Mouse (Mus musculus): Measurements from ENCODE around the gene Hyal1.

The Hyal1 gene

GRCm38 (mm10) chr9:107551117-107551889, 25.4 kb upstream of the Hyal1 start, which contains the start of gene Rassf1:
TSS of gene Rassf1 (plus strand) at chr9:107551555.
- DNase-seq = peak; percentile 82

- no peak for DNase-seq
These were observed 24.8 kb upstream of the Hyal1 start for GRCm38 (mm10) chr9:107551890-107552355.

- DNase-seq = no peak
These were observed 23.9 kb upstream of the Hyal1 start for GRCm38 (mm10) chr9:107552690-107553393.

- peak; percentile 46 for DNase-seq
These were observed 23.0 kb upstream of the Hyal1 start for GRCm38 (mm10) chr9:107553541-107554318.

GRCm38 (mm10) chr9:107554319-107554825, 22.4 kb upstream of the Hyal1 start:
- DNase-seq = peak; percentile 96

GRCm38 (mm10) chr9:107555031-107555457, 21.7 kb upstream of the Hyal1 start:
- DNase-seq = peak; percentile 86

- no peak for DNase-seq
These were observed 21.0 kb upstream of the Hyal1 start for GRCm38 (mm10) chr9:107555701-107556100.

- DNase-seq = no peak
These were observed 20.4 kb upstream of the Hyal1 start for GRCm38 (mm10) chr9:107556346-107556745.

GRCm38 (mm10) chr9:107563029-107563581, 13.6 kb upstream of the Hyal1 start, which contains the start of gene Tusc2:
TSS of gene Tusc2 (plus strand) at chr9:107563255.
- DNase-seq = peak; percentile 96

GRCm38 (mm10) chr9:107565556-107565955, 11.2 kb upstream of the Hyal1 start:
- peak; percentile 65 for DNase-seq

- DNase-seq = peak; percentile 94
These were observed 10.6 kb upstream of the Hyal1 start for GRCm38 (mm10) chr9:107566041-107566709.

GRCm38 (mm10) chr9:107566855-107567254, 9.9 kb upstream of the Hyal1 start:
- peak; percentile 82 for DNase-seq

GRCm38 (mm10) chr9:107567702-107568319, 8.9 kb upstream of the Hyal1 start, which contains the start of gene Hyal2:
TSS of gene Hyal2 (plus strand) at chr9:107567945.
- DNase-seq = peak; percentile 76

GRCm38 (mm10) chr9:107568331-107569261, 8.1 kb upstream of the Hyal1 start:
- peak; percentile 92 for DNase-seq

- no peak for DNase-seq
These were observed 7.5 kb upstream of the Hyal1 start for GRCm38 (mm10) chr9:107569270-107569669.

GRCm38 (mm10) chr9:107570016-107570415, 6.7 kb upstream of the Hyal1 start:
- no peak for DNase-seq

- DNase-seq = no peak
These were observed 5.9 kb upstream of the Hyal1 start for GRCm38 (mm10) chr9:107570845-107571244.

GRCm38 (mm10) chr9:107571534-107572326, 5.0 kb upstream of the Hyal1 start:
- peak; percentile 56 for DNase-seq

- DNase-seq = no peak
These were observed 4.4 kb upstream of the Hyal1 start for GRCm38 (mm10) chr9:107572327-107572662.

Measured in lung, postnatal 10 days (tissue).